Mouse (Mus musculus) kidney, postnatal 0 days (tissue): Measurements from ENCODE around the gene Smim9. TPM values are rescaled to one million over a fixed set of nuclear protein-coding genes. Genes with fewer than 3 reads are reported as not detected.
A peak's percentile ranks its signal among the peaks of the same experiment; 100 is the strongest.
"Not testable (repeated sequence)": the region's sequence is repeated elsewhere in the genome, so short reads cannot be mapped to it uniquely, and the experiment has no call there.

Experiments used
- ATAC-seq: fragments of 200-750 bp; cut with Nextera tagmentation; replicated peaks from 2 replicates; pipeline ENCODE4 v1.8.0; 2017; ENCODE audit warnings: low read depth, moderate number of reproducible peaks, moderate TSS enrichment, moderate library complexity; ENCODE audit not compliant: low FRiP score
- DNase-seq: peaks from one replicate; pipeline ENCODE4 v3.0.0-alpha.2; 2016; ENCODE audit warnings: low spot score
- H3K27ac ChIP-seq: fragments of 300-500 bp; sonication (generic); 2 replicates; pipeline ENCODE4 v1.5.1; 2014; ENCODE audit warnings: mild to moderate bottlenecking
- H3K27me3 ChIP-seq: fragments of 300-500 bp; sonication (generic); 2 replicates; pipeline ENCODE4 v1.6.1; 2014; ENCODE audit warnings: low read length, mixed read lengths; ENCODE audit not compliant: insufficient read depth
- H3K36me3 ChIP-seq: fragments of 300-500 bp; sonication (generic); 2 replicates; pipeline ENCODE4 v1.6.1; 2014; ENCODE audit warnings: low read length, mixed read lengths; ENCODE audit not compliant: insufficient read depth
- H3K4me1 ChIP-seq: fragments of 300-500 bp; sonication (generic); replicated peaks from 2 replicates; pipeline ENCODE4 v1.6.1; 2014; ENCODE audit warnings: antibody characterized with exemption, low read length, mixed read lengths; ENCODE audit not compliant: insufficient read depth
- H3K4me2 ChIP-seq: fragments of 300-500 bp; sonication (generic); 2 replicates; pipeline ENCODE4 v1.6.1; 2014; ENCODE audit warnings: mild to moderate bottlenecking, low read length, moderate library complexity, mixed read lengths
- H3K4me3 ChIP-seq: fragments of 300-500 bp; sonication (generic); replicated peaks from 2 replicates; pipeline ENCODE4 v1.5.1; 2014; ENCODE audit warnings: low read depth, low read length
- H3K9ac ChIP-seq: fragments of 300-500 bp; sonication (generic); 2 replicates; pipeline ENCODE4 v1.6.1; 2014; ENCODE audit warnings: low read depth, low read length
- H3K9me3 ChIP-seq: fragments of 300-500 bp; sonication (generic); replicated peaks from 2 replicates; pipeline ENCODE4 v1.6.1; 2016; ENCODE audit warnings: low read length, inconsistent platforms, mixed read lengths
- CTCF ChIP-seq: IDR thresholded peaks from 2 replicates; pipeline ENCODE4 v1.5.1; 2016; ENCODE audit warnings: antibody characterized with exemption, low read depth, mild to moderate bottlenecking, moderate library complexity
- WGBS: fragments of 180-500 bp; shearing (Covaris S2); extraction: QIAGEN DNeasy Blood & Tissue Kit; methylation state at CpG from one replicate; pipeline ENCODE4 v1.1.7; 2014; 5-methylcytosine and 5-hydroxymethylcytosine counted together
- polyA plus RNA-seq: library from polyadenylated mRNA; unstranded; fragments of >200 nt; fragmentation: Nextera tagmentation; extraction: Ambion mirVana; gene quantifications from 2 replicates; pipeline ENCODE4 v1.2.1, GENCODE M21; 2015

Gene Smim9
- polyA plus RNA-seq, result 0.21 TPM in 1 of 2 replicates, not detected in the other

- H3K9ac ChIP-seq, result no peak within 1 kb of the TSS
- H3K9me3 ChIP-seq, result no peaks in the 10 kb centered on the region
- TF ChIP-seq CTCF, result no peak
- ATAC-seq (no peak), DNase-seq (no peak)
- no peak within 1 kb of the TSS for H3K4me3 ChIP-seq
- H3K4me1 ChIP-seq, result no peaks in the 10 kb centered on the region
- H3K4me2 ChIP-seq, result no peak within 1 kb of the TSS
- no peaks in the 10 kb centered on the region for H3K27me3 ChIP-seq
- no peaks in the 10 kb centered on the region for H3K36me3 ChIP-seq
- WGBS, result 62% methylated on average over 1 of the region's 1 CpGs
- H3K27ac ChIP-seq, result no peak within 1 kb of the TSS
Observed at GRCm38 (mm10) chrX:75163670-75164069, at the start of gene Smim9. Gene Smim9 (minus strand): TSS chrX:75163770.

GRCm38 (mm10) chrX:75155576-75156243, 7.9 kb downstream of the Smim9 start:
- H3K9me3 ChIP-seq, result no peaks in the 10 kb centered on the region
- peak overlapping the region; percentile 55; the same call in 1 of the 2 replicates for H3K9ac ChIP-seq
- WGBS, result 34% methylated on average over 29 of the region's 49 CpGs
- peak overlapping the region; percentile 33 for H3K4me3 ChIP-seq
- TF ChIP-seq CTCF, result no peak
- DNase-seq (peak; percentile 8), ATAC-seq (peak; percentile 92)
- H3K4me2 ChIP-seq, result peak overlapping the region; percentile 59
- H3K27me3 ChIP-seq, result no peaks in the 10 kb centered on the region
- H3K36me3 ChIP-seq, result no peaks in the 10 kb centered on the region
- no peak overlapping the region for H3K27ac ChIP-seq
- H3K4me1 ChIP-seq, result no peaks in the 10 kb centered on the region

GRCm38 (mm10) chrX:75152249-75152648, 11.3 kb downstream of the Smim9 start:
- ATAC-seq (no peak), DNase-seq (no peak)
- H3K9ac ChIP-seq, result no peak overlapping the region
- H3K4me1 ChIP-seq, result no peaks in the 10 kb centered on the region
- no peak overlapping the region for H3K4me3 ChIP-seq
- no peaks in the 10 kb centered on the region for H3K9me3 ChIP-seq
- H3K27me3 ChIP-seq, result no peaks in the 10 kb centered on the region
- H3K27ac ChIP-seq, result no peak overlapping the region
- 61% methylated on average over 1 of the region's 1 CpGs for WGBS
- H3K4me2 ChIP-seq, result no peak overlapping the region
- H3K36me3 ChIP-seq, result no peaks in the 10 kb centered on the region
- no peak for TF ChIP-seq CTCF

- Histone ChIP-seq H3K36me3 (no peaks in the 10 kb centered on the region), H3K9ac (no peak overlapping the region), H3K4me1 (no peaks in the 10 kb centered on the region), H3K4me3 (no peak overlapping the region), H3K9me3 (no peaks in the 10 kb centered on the region), H3K27ac (no peak overlapping the region), H3K27me3 (no peaks in the 10 kb centered on the region), H3K4me2 (no peak overlapping the region)
- 78% methylated on average over 2 of the region's 2 CpGs for WGBS
- TF ChIP-seq CTCF, result no peak
- no peak for ATAC-seq
- DNase-seq, result no peak
Observed at GRCm38 (mm10) chrX:75150304-75150703, 13.3 kb downstream of the Smim9 start.

GRCm38 (mm10) chrX:75148414-75148813, 15.2 kb downstream of the Smim9 start:
- no peak overlapping the region for H3K4me2 ChIP-seq
- H3K4me1 ChIP-seq, result no peaks in the 10 kb centered on the region
- H3K4me3 ChIP-seq, result no peak overlapping the region
- DNase-seq, result no peak
- WGBS, result 74% methylated on average over 4 of the region's 4 CpGs
- no peak overlapping the region for H3K9ac ChIP-seq
- no peaks in the 10 kb centered on the region for H3K27me3 ChIP-seq
- H3K9me3 ChIP-seq, result no peaks in the 10 kb centered on the region
- no peaks in the 10 kb centered on the region for H3K36me3 ChIP-seq
- no peak for ATAC-seq
- H3K27ac ChIP-seq, result no peak overlapping the region
- no peak for TF ChIP-seq CTCF

- WGBS, result 32% methylated on average over 29 of the region's 42 CpGs
- not testable (repeated sequence) for H3K9ac ChIP-seq
Observed at GRCm38 (mm10) chrX:75143124-75143555, 20.4 kb downstream of the Smim9 start.

More at GRCm38 (mm10) chrX:75143124-75143555, 20.4 kb downstream of the Smim9 start:
- H3K4me2 ChIP-seq, result peak overlapping the region; percentile 51
- DNase-seq (peak; percentile 14), ATAC-seq (0 out of 2 replicates have a peak, but pooled peaks have one; percentile 25)
- not testable (repeated sequence) for H3K36me3 ChIP-seq, H3K27ac ChIP-seq, H3K9me3 ChIP-seq, H3K4me1 ChIP-seq, H3K27me3 ChIP-seq
- H3K4me3 ChIP-seq, result peak overlapping the region; percentile 20
